Mouse (Mus musculus) testis, postnatal 10 days (tissue): ENCODE measurements around the gene Krt1.

ENCODE experiments used
- DNase-seq: peaks from one replicate; pipeline ENCODE4 v3.0.0; 2021; ENCODE audit warnings: low spot score

Gene Krt1

GRCm38 (mm10) chr15:101850694-101851093 lies at the start of gene Krt1:
TSS of gene Krt1 (minus strand) at chr15:101850794.
- DNase-seq = no peak

- DNase-seq = no peak
Observed at GRCm38 (mm10) chr15:101895216-101895615, 44.6 kb upstream of the Krt1 start.

- DNase-seq = no peak
Observed at GRCm38 (mm10) chr15:101892820-101893219, 42.2 kb upstream of the Krt1 start, which contains the start of gene Krt76. TSS of gene Krt76 (minus strand) at chr15:101892920.

- DNase-seq = peak; percentile 48
Observed at GRCm38 (mm10) chr15:101879776-101880175, 29.2 kb upstream of the Krt1 start.

- no peak for DNase-seq
Observed at GRCm38 (mm10) chr15:101878041-101878440, 27.4 kb upstream of the Krt1 start.

GRCm38 (mm10) chr15:101874383-101874782 lies 23.8 kb upstream of the Krt1 start:
- DNase-seq = no peak

- no peak for DNase-seq
Observed at GRCm38 (mm10) chr15:101873231-101873630, 22.6 kb upstream of the Krt1 start.

GRCm38 (mm10) chr15:101869431-101869830 lies 18.8 kb upstream of the Krt1 start, which contains the start of gene Krt77:
TSS of gene Krt77 (minus strand) at chr15:101869705.
- DNase-seq = no peak

- DNase-seq = no peak
Observed at GRCm38 (mm10) chr15:101866754-101867153, 16.2 kb upstream of the Krt1 start.

GRCm38 (mm10) chr15:101860421-101861130 lies 10.0 kb upstream of the Krt1 start:
- DNase-seq = no peak

- DNase-seq = no peak
Observed at GRCm38 (mm10) chr15:101859735-101860170, 9.2 kb upstream of the Krt1 start.

GRCm38 (mm10) chr15:101858673-101859425 lies 8.3 kb upstream of the Krt1 start:
- DNase-seq = no peak

GRCm38 (mm10) chr15:101856696-101857095 lies 6.1 kb upstream of the Krt1 start:
- no peak for DNase-seq

GRCm38 (mm10) chr15:101855732-101856131 lies 5.1 kb upstream of the Krt1 start:
- no peak for DNase-seq

- DNase-seq = no peak
Observed at GRCm38 (mm10) chr15:101854294-101854693, 3.7 kb upstream of the Krt1 start.

- DNase-seq = no peak
Observed at GRCm38 (mm10) chr15:101852571-101852970, 2.0 kb upstream of the Krt1 start.

- no peak for DNase-seq
Observed at GRCm38 (mm10) chr15:101845971-101846403, 4.6 kb downstream of the Krt1 start.

- no peak for DNase-seq
Observed at GRCm38 (mm10) chr15:101843192-101843591, 7.4 kb downstream of the Krt1 start.

- no peak for DNase-seq
Observed at GRCm38 (mm10) chr15:101834784-101835328, 15.7 kb downstream of the Krt1 start.

- DNase-seq = no peak
Observed at GRCm38 (mm10) chr15:101833131-101833530, 17.5 kb downstream of the Krt1 start.

GRCm38 (mm10) chr15:101829441-101829840 lies 21.2 kb downstream of the Krt1 start:
- no peak for DNase-seq

GRCm38 (mm10) chr15:101821786-101822185 lies 28.8 kb downstream of the Krt1 start:
- no peak for DNase-seq

GRCm38 (mm10) chr15:101817875-101818274 lies 32.7 kb downstream of the Krt1 start, which contains the start of gene Krt2:
TSS of gene Krt2 (minus strand) at chr15:101818169.
- no peak for DNase-seq
